Mouse (Mus musculus) neutrophil, adult 83 days (primary cell): Measurements from ENCODE around the gene Olfr206. TPM values are rescaled to one million over a fixed set of nuclear protein-coding genes. Genes with fewer than 3 reads are reported as not detected.

Source experiments
- total RNA-seq, 2 experiments: library from RNA; stranded (reverse); gene quantifications; one replicate each; pipeline ENCODE4 v1.2.4; 2023

The Olfr206 gene
- not detected for total RNA-seq

GRCm38 (mm10) chr16:59349146-59349545, at the start of gene Olfr206:
TSS of gene Olfr206 (minus strand) at chr16:59349246.

GRCm38 (mm10) chr16:59363893-59364292, 14.8 kb upstream of the Olfr206 start, which contains the start of gene Olfr209:
TSS of gene Olfr209 (minus strand) at chr16:59363993.

GRCm38 (mm10) chr16:59331038-59331437, 18.0 kb downstream of the Olfr206 start, which contains the start of gene Olfr205:
TSS of gene Olfr205 (minus strand) at chr16:59331138.

GRCm38 (mm10) chr16:59318148-59318547, 30.9 kb downstream of the Olfr206 start, which contains the start of gene Olfr204:
TSS of gene Olfr204 (minus strand) at chr16:59318248.

GRCm38 (mm10) chr16:59298581-59298980, 50.5 kb downstream of the Olfr206 start, which contains the start of gene Olfr203:
TSS of gene Olfr203 (plus strand) at chr16:59298881.

Other genes with a start within 250 kb of the Olfr206 start
- not detected for gene Olfr193, start 237.4 kb downstream of the Olfr206 start, total RNA-seq
- not detected for gene Olfr194, start 228.2 kb downstream of the Olfr206 start, total RNA-seq
- gene Olfr195, start 202.2 kb downstream of the Olfr206 start, total RNA-seq = not detected
- gene Olfr196, start 178.8 kb downstream of the Olfr206 start, total RNA-seq = not detected
- not detected for gene Olfr198, start 145.7 kb downstream of the Olfr206 start, total RNA-seq
- gene Olfr199, start 129.5 kb downstream of the Olfr206 start, total RNA-seq = not detected
- not detected for gene Olfr201, start 76.6 kb downstream of the Olfr206 start, total RNA-seq
- not detected for gene Olfr202, start 62.5 kb downstream of the Olfr206 start, total RNA-seq
- gene Olfr203, start 50.4 kb downstream of the Olfr206 start, total RNA-seq = not detected
- gene Olfr204, start 31.0 kb downstream of the Olfr206 start, total RNA-seq = not detected
- not detected for gene Olfr205, start 18.1 kb downstream of the Olfr206 start, total RNA-seq
- gene Olfr209, start 14.7 kb upstream of the Olfr206 start, total RNA-seq = not detected
- not detected for gene Gabrr3, start 58.1 kb upstream of the Olfr206 start, total RNA-seq
- 10 to 100 TPM; 18.0 to 18.5 TPM for gene Riox2, start 122.5 kb upstream of the Olfr206 start, total RNA-seq